In the genomic region with DNA sequence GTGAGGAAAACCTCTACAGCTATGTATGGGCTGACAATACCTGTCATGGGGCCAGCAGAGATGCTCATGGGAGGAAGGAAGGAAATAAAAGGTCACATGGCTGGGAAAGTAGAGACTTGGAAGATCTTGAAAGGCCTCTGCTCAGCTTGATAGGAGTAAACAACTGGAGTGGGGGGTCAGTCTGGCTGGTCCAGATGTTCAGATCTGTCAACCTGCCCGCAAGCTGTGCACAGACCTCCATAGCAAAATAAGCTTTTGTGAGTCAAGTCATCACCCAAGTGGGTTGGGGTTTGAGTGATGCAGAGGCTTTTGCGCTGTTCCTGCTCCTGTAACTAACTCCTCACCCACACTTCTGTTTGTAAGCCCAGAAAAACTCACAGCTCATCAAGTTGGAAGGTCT, we compare ENCODE assay signal across 19 mouse cellular contexts.
"Had no signal": no experiment of that assay in that cellular context is flagged by ENCODE, and none has a peak within 500 bp of the region (broad histone marks: within the 10 kb centered on the region; RNA-seq: fewer than 3 reads in every experiment).

No protein-coding gene starts in this region.

- H3K36me3 ChIP-seq: liver, embryonic 15.5 days; midbrain, embryonic 12.5 days; neural tube, embryonic 13.5 days; neural tube, embryonic 15.5 days; stomach, embryonic 15.5 days had no signal

- H3K4me1 ChIP-seq: liver, embryonic 15.5 days; megakaryocyte, embryonic 14.5 days; neural tube, embryonic 13.5 days; neural tube, embryonic 15.5 days; stomach, embryonic 15.5 days had no signal

- H3K9me3 ChIP-seq: liver, embryonic 15.5 days; midbrain, embryonic 12.5 days; neural tube, embryonic 13.5 days; neural tube, embryonic 15.5 days; stomach, embryonic 15.5 days had no signal

- H3K9ac ChIP-seq: liver, embryonic 15.5 days; liver, postnatal 0 days; midbrain, embryonic 12.5 days; neural tube, embryonic 13.5 days; neural tube, embryonic 15.5 days; stomach, embryonic 15.5 days had no signal

- H3K4me3 ChIP-seq: liver, embryonic 15.5 days; megakaryocyte, embryonic 14.5 days; midbrain, embryonic 12.5 days; myocyte; neural tube, embryonic 13.5 days; neural tube, embryonic 15.5 days; stomach, embryonic 15.5 days had no signal

- H3K27ac ChIP-seq: liver, embryonic 15.5 days; macrophage; midbrain, embryonic 12.5 days; neural tube, embryonic 13.5 days; neural tube, embryonic 15.5 days; stomach, embryonic 15.5 days; stomach, postnatal 0 days had no signal

- H3K27me3 ChIP-seq: liver, embryonic 15.5 days; megakaryocyte, embryonic 14.5 days; midbrain, embryonic 12.5 days; neural tube, embryonic 13.5 days; neural tube, embryonic 15.5 days; stomach, embryonic 15.5 days had no signal

- ATAC-seq: liver, postnatal 0 days; midbrain, embryonic 16.5 days had no signal

- DNase-seq: liver, postnatal 0 days; lung, adult 2 months; lung, postnatal 14 days; lung, postnatal 36 days; midbrain, embryonic 14.5 days; right cerebral cortex, postnatal 14 days; thymus, adult 2 months; thymus, postnatal 25 days; thymus, postnatal 4 days had no signal

- H3K4me2 ChIP-seq: liver, embryonic 15.5 days; midbrain, embryonic 12.5 days; neural tube, embryonic 13.5 days; neural tube, embryonic 15.5 days; stomach, embryonic 15.5 days had no signal
